Mouse (Mus musculus) neural tube, embryonic 11.5 days (tissue): ENCODE measurements around the gene Zdhhc14. TPM values are rescaled to one million over a fixed set of nuclear protein-coding genes. Genes with fewer than 3 reads are reported as not detected.
A peak's percentile ranks its signal among the peaks of the same experiment; 100 is the strongest.

Source experiments
- ATAC-seq: fragments of 200-750 bp; cut with Nextera tagmentation; 2 replicates; pipeline ENCODE4 v1.8.0; 2017; ENCODE audit warnings: moderate number of reproducible peaks, mild to moderate bottlenecking, moderate TSS enrichment, moderate library complexity; ENCODE audit not compliant: insufficient read depth, low FRiP score, low TSS enrichment
- DNase-seq: peaks from one replicate; pipeline ENCODE4 v3.0.0-alpha.2; 2015; ENCODE audit warnings: low spot score
- H3K27ac ChIP-seq: fragments of 300-500 bp; sonication (generic); 2 replicates; pipeline ENCODE4 v1.5.1; 2014; ENCODE audit warnings: low read depth, mild to moderate bottlenecking, low read length
- H3K27me3 ChIP-seq: fragments of 300-500 bp; sonication (generic); 2 replicates; pipeline ENCODE4 v1.6.1; 2014; ENCODE audit warnings: mild to moderate bottlenecking, low read length, mixed read lengths; ENCODE audit not compliant: control insufficient read depth, insufficient read depth
- H3K36me3 ChIP-seq: fragments of 300-500 bp; sonication (generic); 2 replicates; pipeline ENCODE4 v1.6.1; 2014; ENCODE audit warnings: mild to moderate bottlenecking, low read length, moderate library complexity, mixed read lengths; ENCODE audit not compliant: control insufficient read depth, insufficient read depth
- H3K4me1 ChIP-seq: fragments of 300-500 bp; sonication (generic); 2 replicates; pipeline ENCODE4 v1.6.1; 2014; ENCODE audit warnings: low read length, mixed read lengths; ENCODE audit not compliant: control insufficient read depth, insufficient read depth
- H3K4me2 ChIP-seq: fragments of 300-500 bp; sonication (generic); 2 replicates; pipeline ENCODE4 v1.6.1; 2014; ENCODE audit warnings: low read depth, mild to moderate bottlenecking, moderate library complexity
- H3K4me3 ChIP-seq: fragments of 300-500 bp; sonication (generic); 2 replicates; pipeline ENCODE4 v1.5.1; 2014; ENCODE audit warnings: low read depth, low read length
- H3K9ac ChIP-seq: fragments of 300-500 bp; sonication (generic); 2 replicates; pipeline ENCODE4 v1.6.1; 2014; ENCODE audit warnings: mild to moderate bottlenecking, low read length
- H3K9me3 ChIP-seq: fragments of 300-500 bp; sonication (generic); 2 replicates; pipeline ENCODE4 v1.6.1; 2016; ENCODE audit warnings: low read length; ENCODE audit not compliant: control insufficient read depth
- WGBS: fragments of 180-500 bp; shearing (Covaris S2); extraction: QIAGEN DNeasy Blood & Tissue Kit; methylation state at CpG from one replicate; pipeline ENCODE4 v1.1.7; 2014; 5-methylcytosine and 5-hydroxymethylcytosine counted together
- polyA plus RNA-seq: library from polyadenylated mRNA; unstranded; fragments of >200 nt; fragmentation: Nextera tagmentation; extraction: Ambion mirVana; gene quantifications from 2 replicates; pipeline ENCODE4 v1.2.1, GENCODE M21; 2014

Zdhhc14 gene
- polyA plus RNA-seq, 1 experiment from 2014 or later: 2.6 TPM

- no peaks in the 10 kb centered on the region for H3K36me3 ChIP-seq
- H3K4me3 ChIP-seq: no peak overlapping the region
- no peak overlapping the region for H3K9ac ChIP-seq
- H3K27me3 ChIP-seq: no peaks in the 10 kb centered on the region
- H3K27ac ChIP-seq: no peak overlapping the region
- DNase-seq: peak; percentile 26
- no peak overlapping the region for H3K4me2 ChIP-seq
- WGBS: 74% methylated on average over 14 of the region's 14 CpGs
- no peak for ATAC-seq
- no peaks in the 10 kb centered on the region for H3K4me1 ChIP-seq
- no peaks in the 10 kb centered on the region for H3K9me3 ChIP-seq
Measured at GRCm38 (mm10) chr17:5475960-5476725, 16.2 kb upstream of the Zdhhc14 start.

GRCm38 (mm10) chr17:5483456-5483855 lies 8.9 kb upstream of the Zdhhc14 start:
- ATAC-seq (no peak), DNase-seq (no peak)
- Histone ChIP-seq H3K4me3 (no peak overlapping the region), H3K27ac (no peak overlapping the region), H3K27me3 (no peaks in the 10 kb centered on the region), H3K36me3 (no peaks in the 10 kb centered on the region), H3K9me3 (no peaks in the 10 kb centered on the region), H3K9ac (no peak overlapping the region), H3K4me2 (no peak overlapping the region), H3K4me1 (no peaks in the 10 kb centered on the region)
- WGBS: 70% methylated on average over 4 of the region's 4 CpGs

DNA sequence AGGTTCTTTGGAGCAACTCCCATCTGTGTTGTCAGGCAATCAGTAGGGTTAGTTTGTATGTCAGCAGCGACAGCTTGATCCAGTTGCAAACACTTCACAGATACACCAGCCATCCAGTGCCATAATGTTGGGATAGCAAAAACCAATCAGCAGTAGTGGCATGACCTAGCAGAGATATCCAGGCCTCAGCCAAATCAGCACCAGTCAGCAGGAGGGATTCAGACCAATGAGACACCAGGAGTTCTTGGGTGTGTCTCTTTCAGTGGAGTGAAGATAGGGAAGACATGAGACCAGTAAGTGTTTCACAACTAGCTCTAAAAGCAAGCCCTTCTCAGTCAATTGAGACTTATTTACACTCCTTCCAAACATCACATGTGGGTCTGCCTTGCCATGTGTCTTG lies 7.7 kb upstream of the Zdhhc14 start:
- Histone ChIP-seq H3K9ac (no peak overlapping the region), H3K27ac (no peak overlapping the region), H3K4me1 (no peaks in the 10 kb centered on the region), H3K9me3 (no peaks in the 10 kb centered on the region), H3K4me2 (no peak overlapping the region), H3K36me3 (no peaks in the 10 kb centered on the region), H3K4me3 (no peak overlapping the region), H3K27me3 (no peaks in the 10 kb centered on the region)
- no peak for ATAC-seq
- DNase-seq: no peak
- WGBS: 94% methylated on average over 1 of the region's 1 CpGs

DNA sequence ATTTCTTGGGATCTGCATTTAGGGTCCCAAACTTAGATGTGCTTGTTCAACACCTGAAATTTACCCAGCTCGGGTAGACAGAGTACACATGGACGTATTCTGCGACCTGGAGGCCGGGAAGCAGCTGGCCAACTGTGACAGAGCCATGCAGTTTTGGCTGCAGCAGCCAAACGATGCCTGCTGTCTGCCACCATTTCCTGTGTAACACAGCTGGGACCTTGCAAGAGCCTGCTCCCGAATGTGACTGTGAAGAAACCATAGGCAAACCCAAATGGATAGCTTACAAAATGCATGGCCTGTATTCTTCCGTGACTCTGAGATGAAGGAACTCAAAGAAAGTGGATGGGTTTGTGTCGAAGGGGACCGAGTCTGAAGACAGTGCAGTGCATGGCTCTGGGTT lies 4.2 kb upstream of the Zdhhc14 start:
- Histone ChIP-seq H3K36me3 (no peaks in the 10 kb centered on the region), H3K4me1 (no peaks in the 10 kb centered on the region), H3K27me3 (no peaks in the 10 kb centered on the region), H3K27ac (no peak overlapping the region), H3K9ac (no peak overlapping the region), H3K4me3 (no peak overlapping the region), H3K9me3 (no peaks in the 10 kb centered on the region), H3K4me2 (no peak overlapping the region)
- ATAC-seq (no peak), DNase-seq (no peak)
- 67% methylated on average over 9 of the region's 9 CpGs for WGBS

DNA sequence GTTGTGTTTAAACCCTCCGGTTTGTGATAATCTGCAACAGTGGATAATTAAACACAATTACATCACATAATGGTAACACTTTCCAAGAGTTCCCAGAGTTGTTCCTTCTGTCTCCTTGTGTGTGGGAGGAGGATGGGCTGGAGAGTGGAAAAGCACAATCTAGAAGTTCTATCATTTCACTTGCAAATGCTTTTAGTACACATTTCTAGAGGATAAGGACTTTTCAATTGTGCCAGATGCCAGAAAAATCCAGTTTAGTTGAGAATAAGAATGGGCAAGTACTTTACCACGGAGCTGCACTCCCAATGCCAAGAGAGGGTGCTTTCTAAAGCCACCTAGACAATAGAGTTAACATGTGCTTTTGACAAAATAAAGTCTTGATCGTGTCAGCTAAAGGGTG lies 2.0 kb upstream of the Zdhhc14 start:
- 0 out of 2 replicates have a peak, but pooled peaks cover 6% of the 10 kb centered on the region for H3K27me3 ChIP-seq
- 0 out of 2 replicates have a peak, but pooled peaks cover 3% of the 10 kb centered on the region for H3K4me1 ChIP-seq
- H3K4me3 ChIP-seq: no peak overlapping the region
- H3K4me2 ChIP-seq: no peak overlapping the region
- WGBS: 81% methylated on average over 3 of the region's 3 CpGs
- ATAC-seq: no peak
- no peak for DNase-seq
- no peaks in the 10 kb centered on the region for H3K36me3 ChIP-seq
- H3K9me3 ChIP-seq: no peaks in the 10 kb centered on the region
- H3K9ac ChIP-seq: no peak overlapping the region
- no peak overlapping the region for H3K27ac ChIP-seq

DNA sequence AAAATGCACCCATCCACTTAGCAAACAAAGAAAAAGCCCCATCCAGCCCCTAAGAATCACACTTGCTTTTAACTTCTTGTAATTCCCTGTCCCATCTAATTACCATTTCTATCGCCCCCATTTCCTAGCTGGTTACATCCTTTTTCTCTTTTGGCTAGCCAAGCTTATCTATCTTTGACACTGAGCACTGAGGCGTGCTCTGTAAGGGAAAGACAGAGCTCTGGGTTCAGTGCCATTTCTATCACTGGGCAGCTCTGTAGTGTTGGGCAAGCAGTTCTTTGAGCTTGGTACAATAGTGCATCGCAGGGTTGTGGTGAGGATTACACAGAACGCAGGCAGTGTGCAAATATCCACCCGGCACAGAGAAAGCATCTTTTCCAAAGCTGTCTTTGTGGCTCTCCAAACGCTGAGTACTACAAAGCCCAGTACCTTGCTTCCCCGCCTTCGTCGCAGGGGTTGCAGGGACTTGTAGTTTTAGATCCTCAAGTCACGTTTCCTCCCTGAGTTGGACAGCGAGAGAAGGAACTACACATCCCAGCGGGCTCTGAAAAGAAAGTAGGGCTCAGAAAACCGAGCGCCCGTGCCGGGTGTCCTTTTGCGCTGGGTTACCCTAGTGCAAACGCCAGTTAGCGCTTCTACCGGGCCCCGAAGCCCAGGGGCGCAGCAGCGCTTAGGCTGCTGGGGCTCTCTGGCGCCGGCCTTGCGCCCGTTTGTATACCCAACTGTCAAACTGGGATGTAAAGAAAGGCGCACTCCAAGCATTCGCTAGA lies 1.1 kb upstream of the Zdhhc14 start:
- peak overlapping the region; percentile 99 for H3K4me2 ChIP-seq
- peak overlapping the region; percentile 66 for H3K4me3 ChIP-seq
- no peaks in the 10 kb centered on the region for H3K36me3 ChIP-seq
- ATAC-seq (peak; percentile 80), DNase-seq (peak; percentile 92)
- H3K27ac ChIP-seq: peak overlapping the region; percentile 87
- H3K27me3 ChIP-seq: 0 out of 2 replicates have a peak, but pooled peaks cover 6% of the 10 kb centered on the region
- WGBS: 2% methylated on average over 29 of the region's 29 CpGs
- H3K9me3 ChIP-seq: no peaks in the 10 kb centered on the region
- H3K9ac ChIP-seq: peak overlapping the region; percentile 67
- H3K4me1 ChIP-seq: 0 out of 2 replicates have a peak, but pooled peaks cover 3% of the 10 kb centered on the region

GRCm38 (mm10) chr17:5492746-5493160 lies 396 bp downstream of the Zdhhc14 start:
- H3K36me3 ChIP-seq: no peaks in the 10 kb centered on the region
- no peaks in the 10 kb centered on the region for H3K9me3 ChIP-seq
- DNase-seq (no peak), ATAC-seq (peak; percentile 31)
- 0 out of 2 replicates have a peak, but pooled peaks cover 3% of the 10 kb centered on the region for H3K4me1 ChIP-seq
- peak overlapping the region; percentile 67 for H3K9ac ChIP-seq
- peak overlapping the region; percentile 66 for H3K4me3 ChIP-seq
- H3K4me2 ChIP-seq: peak overlapping the region; percentile 99
- H3K27me3 ChIP-seq: 0 out of 2 replicates have a peak, but pooled peaks cover 6% of the 10 kb centered on the region
- peak overlapping the region; percentile 87 for H3K27ac ChIP-seq
- WGBS: under 1% methylated on average over 48 of the region's 48 CpGs

DNA sequence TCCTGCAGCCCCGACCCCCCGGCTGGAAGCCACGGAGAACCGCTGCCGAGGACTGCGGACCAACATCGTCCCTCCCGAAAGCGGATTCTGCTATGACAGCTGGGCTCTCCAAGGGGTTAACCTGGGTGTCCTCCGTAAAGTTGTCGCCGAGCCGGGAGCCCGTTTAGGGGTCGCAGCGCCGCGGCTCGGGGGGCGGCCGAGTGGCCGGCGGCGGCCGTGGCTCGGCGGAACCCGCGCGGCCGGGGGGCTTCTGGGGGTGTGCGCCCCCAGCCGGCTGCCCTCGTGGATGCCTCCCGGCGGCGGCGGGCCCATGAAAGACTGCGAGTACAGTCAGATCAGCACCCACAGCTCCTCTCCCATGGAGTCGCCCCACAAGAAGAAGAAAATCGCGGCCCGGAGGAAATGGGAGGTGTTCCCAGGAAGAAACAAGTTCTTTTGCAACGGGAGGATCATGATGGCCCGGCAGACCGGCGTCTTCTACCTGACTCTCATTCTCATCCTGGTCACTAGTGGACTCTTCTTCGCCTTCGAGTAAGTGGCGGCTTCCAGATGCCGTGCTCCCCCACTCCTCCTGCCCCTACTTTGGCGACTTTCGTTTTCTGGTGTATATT lies 909 bp downstream of the Zdhhc14 start:
- no peaks in the 10 kb centered on the region for H3K36me3 ChIP-seq
- 3% methylated on average over 49 of the region's 53 CpGs for WGBS
- 0 out of 2 replicates have a peak, but pooled peaks cover 6% of the 10 kb centered on the region for H3K27me3 ChIP-seq
- H3K4me2 ChIP-seq: peak overlapping the region; percentile 99
- peak overlapping the region; percentile 67 for H3K9ac ChIP-seq
- ATAC-seq (no peak), DNase-seq (peak; percentile 56)
- H3K4me3 ChIP-seq: peak overlapping the region; percentile 66
- 0 out of 2 replicates have a peak, but pooled peaks cover 3% of the 10 kb centered on the region for H3K4me1 ChIP-seq
- H3K27ac ChIP-seq: no peak overlapping the region
- H3K9me3 ChIP-seq: no peaks in the 10 kb centered on the region
